Mouse (Mus musculus): ENCODE results near the gene Gm4353. TPM values are rescaled to one million over a fixed set of nuclear protein-coding genes. Genes with fewer than 3 reads are reported as not detected.

Gene Gm4353
- polyA plus RNA-seq, 1 experiment: 0.86 TPM

GRCm38 (mm10) chr7:116123597-116123985 is 39.2 kb upstream of the Gm4353 start:
- WGBS: 79% methylated on average over 2 of the region's 2 CpGs
- H3K27ac ChIP-seq (ENCODE audit: insufficient read depth, low read depth, low read length): no peak overlapping the region
- no peaks in the 10 kb centered on the region for H3K4me1 ChIP-seq (ENCODE audit: control insufficient read depth, insufficient read depth, low read length)
- DNase-seq: no peak
- no peak overlapping the region for H3K4me3 ChIP-seq (ENCODE audit: insufficient read depth, low read depth, low read length)
- H3K36me3 ChIP-seq (ENCODE audit: control insufficient read depth, insufficient read depth, low read length): no peaks in the 10 kb centered on the region
- TF ChIP-seq CTCF (conservative IDR thresholded peaks at IDR 0.05; ENCODE audit: insufficient read depth, insufficient read length, low read depth, low read length): no peak
- no peak for TF ChIP-seq POLR2A (IDR thresholded peaks at IDR 0.05; ENCODE audit: low read depth, low read length)
- H3K27me3 ChIP-seq (replicated peaks; ENCODE audit: control insufficient read depth, insufficient read depth, low read length): no peaks in the 10 kb centered on the region

DNA sequence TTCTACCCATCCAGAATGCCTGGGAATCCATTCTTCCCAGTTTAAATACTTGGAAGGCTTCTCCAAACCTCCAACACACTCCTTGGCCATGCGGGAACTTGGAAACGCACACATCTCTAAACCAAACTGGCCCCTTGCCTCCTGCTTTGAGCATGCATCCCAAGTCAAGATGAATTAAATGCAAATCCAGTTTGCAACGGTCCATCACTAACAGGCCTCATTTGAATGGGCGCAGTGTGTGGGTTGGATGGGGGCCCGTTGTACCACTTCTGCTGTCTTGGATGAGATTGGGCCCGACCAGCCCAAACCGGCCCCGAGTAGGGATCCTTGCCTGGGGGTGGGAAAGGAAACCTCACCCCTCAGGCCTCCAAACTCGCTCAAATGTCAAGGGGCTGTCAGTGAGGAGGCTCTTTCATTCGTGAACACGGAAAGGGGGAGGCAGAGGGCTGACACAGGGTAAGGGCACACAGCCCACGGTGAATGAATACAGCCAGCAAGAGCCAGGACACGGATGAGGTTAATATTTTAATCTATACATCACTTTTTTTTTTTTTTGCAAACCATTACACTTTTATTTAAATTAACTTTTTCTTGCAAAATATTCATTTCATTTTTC is 38.7 kb upstream of the Gm4353 start:
- Histone ChIP-seq H3K36me3 (ENCODE audit: control insufficient read depth, insufficient read depth, low read length) (no peaks in the 10 kb centered on the region), H3K27ac (ENCODE audit: insufficient read depth, low read depth, low read length) (no peak overlapping the region)
- 67% methylated on average over 13 of the region's 13 CpGs for WGBS

GRCm38 (mm10) chr7:116121202-116121601 is 36.8 kb upstream of the Gm4353 start:
- TF ChIP-seq CTCF (conservative IDR thresholded peaks at IDR 0.05; ENCODE audit: insufficient read depth, insufficient read length, low read depth, low read length) (no peak), POLR2A (IDR thresholded peaks at IDR 0.05; ENCODE audit: low read depth, low read length) (no peak)
- 89% methylated on average over 11 of the region's 11 CpGs for WGBS
- no peak for DNase-seq
- H3K36me3 ChIP-seq (ENCODE audit: control insufficient read depth, insufficient read depth, low read length): no peaks in the 10 kb centered on the region
- no peaks in the 10 kb centered on the region for H3K27me3 ChIP-seq (replicated peaks; ENCODE audit: control insufficient read depth, insufficient read depth, low read length)
- no peak overlapping the region for H3K4me3 ChIP-seq (ENCODE audit: insufficient read depth, low read depth, low read length)
- H3K4me1 ChIP-seq (ENCODE audit: control insufficient read depth, insufficient read depth, low read length): no peaks in the 10 kb centered on the region
- H3K27ac ChIP-seq (ENCODE audit: insufficient read depth, low read depth, low read length): no peak overlapping the region

More for the DNA sequence above, 38.7 kb upstream of the Gm4353 start:
- TF ChIP-seq POLR2A (IDR thresholded peaks at IDR 0.05; ENCODE audit: low read depth, low read length) (no peak), CTCF (conservative IDR thresholded peaks at IDR 0.05; ENCODE audit: insufficient read depth, insufficient read length, low read depth, low read length) (no peak)
- no peak for DNase-seq
- no peaks in the 10 kb centered on the region for H3K4me1 ChIP-seq (ENCODE audit: control insufficient read depth, insufficient read depth, low read length)
- no peaks in the 10 kb centered on the region for H3K27me3 ChIP-seq (replicated peaks; ENCODE audit: control insufficient read depth, insufficient read depth, low read length)
- H3K4me3 ChIP-seq (ENCODE audit: insufficient read depth, low read depth, low read length): no peak overlapping the region

GRCm38 (mm10) chr7:116120737-116121136 is 36.3 kb upstream of the Gm4353 start:
- 94% methylated on average over 4 of the region's 4 CpGs for WGBS
- Histone ChIP-seq H3K4me1 (ENCODE audit: control insufficient read depth, insufficient read depth, low read length) (no peaks in the 10 kb centered on the region), H3K4me3 (ENCODE audit: insufficient read depth, low read depth, low read length) (no peak overlapping the region), H3K27ac (ENCODE audit: insufficient read depth, low read depth, low read length) (no peak overlapping the region), H3K36me3 (ENCODE audit: control insufficient read depth, insufficient read depth, low read length) (no peaks in the 10 kb centered on the region), H3K27me3 (replicated peaks; ENCODE audit: control insufficient read depth, insufficient read depth, low read length) (no peaks in the 10 kb centered on the region)
- no peak for DNase-seq
- TF ChIP-seq CTCF (conservative IDR thresholded peaks at IDR 0.05; ENCODE audit: insufficient read depth, insufficient read length, low read depth, low read length) (no peak), POLR2A (IDR thresholded peaks at IDR 0.05; ENCODE audit: low read depth, low read length) (no peak)

DNA sequence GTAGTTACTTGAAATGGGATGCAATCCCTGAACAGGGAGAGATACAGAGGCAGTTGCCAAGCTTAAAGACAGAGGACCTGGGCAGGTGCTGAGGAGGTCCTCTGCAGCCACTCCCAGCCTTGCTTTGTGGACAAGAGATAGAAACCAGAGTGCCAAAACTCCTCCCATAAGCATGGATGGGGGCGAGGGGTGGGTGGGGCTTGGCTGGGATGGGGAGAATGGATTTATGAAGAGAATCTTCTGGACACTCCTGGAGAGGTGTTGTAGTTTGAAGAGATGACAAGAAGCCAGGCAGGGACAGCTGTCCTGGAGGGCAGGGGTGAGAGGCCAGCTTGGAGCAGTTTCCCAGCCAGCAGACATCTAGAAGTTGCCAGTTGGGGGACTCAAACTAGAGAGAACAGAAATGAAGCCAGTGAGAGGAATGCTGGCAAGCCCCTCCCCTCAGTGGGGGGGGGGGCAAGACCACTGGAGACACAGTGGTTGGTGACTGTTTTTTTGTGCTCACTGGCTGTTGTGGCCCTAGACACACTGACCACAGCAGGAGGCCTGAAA is 34.9 kb upstream of the Gm4353 start:
- H3K4me3 ChIP-seq (ENCODE audit: insufficient read depth, low read depth, low read length): no peak overlapping the region
- 84% methylated on average over 1 of the region's 1 CpGs for WGBS
- no peak for DNase-seq
- no peaks in the 10 kb centered on the region for H3K27me3 ChIP-seq (replicated peaks; ENCODE audit: control insufficient read depth, insufficient read depth, low read length)
- H3K36me3 ChIP-seq (ENCODE audit: control insufficient read depth, insufficient read depth, low read length): no peaks in the 10 kb centered on the region
- H3K27ac ChIP-seq (ENCODE audit: insufficient read depth, low read depth, low read length): no peak overlapping the region
- TF ChIP-seq CTCF (conservative IDR thresholded peaks at IDR 0.05; ENCODE audit: insufficient read depth, insufficient read length, low read depth, low read length) (no peak), POLR2A (IDR thresholded peaks at IDR 0.05; ENCODE audit: low read depth, low read length) (no peak)
- no peaks in the 10 kb centered on the region for H3K4me1 ChIP-seq (ENCODE audit: control insufficient read depth, insufficient read depth, low read length)

DNA sequence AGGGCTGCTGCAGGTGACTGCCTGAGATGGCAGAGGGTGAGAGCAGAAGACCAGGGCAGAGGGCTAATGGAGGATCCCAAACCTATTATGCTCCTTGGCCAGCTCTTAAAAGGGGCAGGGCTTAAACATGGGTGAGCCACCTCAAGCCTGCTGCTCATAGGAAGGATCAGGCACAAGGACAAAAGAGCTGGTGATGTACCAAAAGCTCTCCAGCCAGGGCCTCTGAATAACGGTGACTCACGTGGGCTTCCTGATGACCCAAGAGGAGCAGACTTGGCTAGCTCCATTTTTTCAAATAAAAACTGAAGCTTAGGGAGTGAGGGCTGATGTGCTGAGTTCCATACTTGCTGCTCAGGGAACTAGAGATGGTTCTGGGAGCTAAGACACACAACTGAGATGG is 31.6 kb upstream of the Gm4353 start:
- Histone ChIP-seq H3K27ac (ENCODE audit: insufficient read depth, low read depth, low read length) (no peak overlapping the region), H3K4me1 (ENCODE audit: control insufficient read depth, insufficient read depth, low read length) (no peaks in the 10 kb centered on the region), H3K27me3 (replicated peaks; ENCODE audit: control insufficient read depth, insufficient read depth, low read length) (no peaks in the 10 kb centered on the region), H3K36me3 (ENCODE audit: control insufficient read depth, insufficient read depth, low read length) (no peaks in the 10 kb centered on the region), H3K4me3 (ENCODE audit: insufficient read depth, low read depth, low read length) (no peak overlapping the region)
- WGBS: 75% methylated on average over 2 of the region's 2 CpGs
- no peak for TF ChIP-seq CTCF (conservative IDR thresholded peaks at IDR 0.05; ENCODE audit: insufficient read depth, insufficient read length, low read depth, low read length)
- TF ChIP-seq POLR2A (IDR thresholded peaks at IDR 0.05; ENCODE audit: low read depth, low read length): no peak
- DNase-seq: no peak

GRCm38 (mm10) chr7:116115216-116115930 is 30.9 kb upstream of the Gm4353 start:
- H3K27me3 ChIP-seq (replicated peaks; ENCODE audit: control insufficient read depth, insufficient read depth, low read length): no peaks in the 10 kb centered on the region
- no peak for TF ChIP-seq POLR2A (IDR thresholded peaks at IDR 0.05; ENCODE audit: low read depth, low read length)
- no peak for TF ChIP-seq CTCF (conservative IDR thresholded peaks at IDR 0.05; ENCODE audit: insufficient read depth, insufficient read length, low read depth, low read length)
- no peak for DNase-seq
- H3K4me1 ChIP-seq (ENCODE audit: control insufficient read depth, insufficient read depth, low read length): no peaks in the 10 kb centered on the region
- WGBS: 71% methylated on average over 12 of the region's 12 CpGs
- H3K4me3 ChIP-seq (ENCODE audit: insufficient read depth, low read depth, low read length): no peak overlapping the region
- H3K27ac ChIP-seq (ENCODE audit: insufficient read depth, low read depth, low read length): no peak overlapping the region
- no peaks in the 10 kb centered on the region for H3K36me3 ChIP-seq (ENCODE audit: control insufficient read depth, insufficient read depth, low read length)
